Mouse (Mus musculus) kidney, adult 2 months (tissue): ENCODE measurements at regions not wholly inside any gene's neighbourhood (a gene's known extent, or its start where the extent isn't known, plus 50 kb on each side); places are given as distances from the start of the nearest gene placed in this dataset.

Experiments used
- DNase-seq: peaks from one replicate; pipeline ENCODE4 v3.0.0; 2021
- H3K27ac ChIP-seq: fragments of 200-500 bp; 2 replicates; pipeline ENCODE4 v1.5.1; 2012; ENCODE audit warnings: low read depth, low read length, control low read depth, inconsistent platforms; ENCODE audit not compliant: insufficient read depth
- H3K27me3 ChIP-seq: fragments of 200-500 bp; replicated peaks from 2 replicates; pipeline ENCODE4 v1.6.1; 2012; ENCODE audit warnings: mild to moderate bottlenecking, moderate library complexity, low read length, inconsistent platforms; ENCODE audit not compliant: control insufficient read depth, insufficient read depth
- H3K36me3 ChIP-seq: fragments of 200-500 bp; 2 replicates; pipeline ENCODE4 v1.6.1; 2012; ENCODE audit warnings: mild to moderate bottlenecking, moderate library complexity, low read length, inconsistent platforms; ENCODE audit not compliant: control insufficient read depth, insufficient read depth
- H3K4me1 ChIP-seq: fragments of 200-500 bp; 2 replicates; pipeline ENCODE4 v1.6.1; 2011; ENCODE audit warnings: low read length; ENCODE audit not compliant: control insufficient read depth, insufficient read depth
- H3K4me3 ChIP-seq: fragments of 200-500 bp; 2 replicates; pipeline ENCODE4 v1.5.1; 2011; ENCODE audit warnings: mild to moderate bottlenecking, low read depth, low read length, control low read depth; ENCODE audit not compliant: insufficient read depth
- CTCF ChIP-seq: fragments of 200-500 bp; conservative IDR thresholded peaks from 2 replicates; pipeline ENCODE4 v1.5.1; 2011; ENCODE audit warnings: low read depth, mild to moderate bottlenecking, control low read depth, low read length, moderate library complexity, mixed read lengths; ENCODE audit not compliant: insufficient read depth, insufficient read length
- POLR2A ChIP-seq: fragments of 200-500 bp; IDR thresholded peaks from one replicate; pipeline ENCODE4 v1.6.1; 2011; ENCODE audit warnings: low read depth, low read length, control low read depth
- WGBS: fragments of 180-500 bp; shearing (Covaris S2); methylation state at CpG from one replicate; pipeline ENCODE4 v1.1.7; 2018; 5-methylcytosine and 5-hydroxymethylcytosine counted together

DNA sequence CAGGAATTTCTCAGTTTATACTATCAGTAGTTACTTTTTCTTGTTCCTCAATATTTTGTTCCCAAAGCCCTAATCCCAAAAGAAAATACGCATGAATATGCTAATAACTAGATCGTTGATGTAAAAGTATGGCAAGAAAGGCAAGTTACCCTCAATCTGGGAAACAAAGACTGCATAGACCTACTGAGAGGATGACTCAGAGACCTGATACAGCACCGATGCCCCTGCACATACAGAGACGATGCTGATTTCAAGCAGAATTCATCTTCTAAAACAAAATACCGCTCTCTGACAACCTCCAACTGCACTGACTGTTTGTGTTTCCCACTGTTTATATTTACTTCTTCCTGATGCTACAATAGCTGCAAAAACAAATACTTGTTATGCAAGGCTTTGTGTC, 133.7 kb upstream of the Zic4 start:
- TF ChIP-seq POLR2A (no peak), CTCF (no peak)
- DNase-seq, result no peak
- Histone ChIP-seq H3K27ac (no peak overlapping the region), H3K4me3 (no peak overlapping the region), H3K4me1 (no peaks in the 10 kb centered on the region), H3K27me3 (no peaks in the 10 kb centered on the region), H3K36me3 (no peaks in the 10 kb centered on the region)
- 79% methylated on average over 5 of the region's 5 CpGs for WGBS

DNA sequence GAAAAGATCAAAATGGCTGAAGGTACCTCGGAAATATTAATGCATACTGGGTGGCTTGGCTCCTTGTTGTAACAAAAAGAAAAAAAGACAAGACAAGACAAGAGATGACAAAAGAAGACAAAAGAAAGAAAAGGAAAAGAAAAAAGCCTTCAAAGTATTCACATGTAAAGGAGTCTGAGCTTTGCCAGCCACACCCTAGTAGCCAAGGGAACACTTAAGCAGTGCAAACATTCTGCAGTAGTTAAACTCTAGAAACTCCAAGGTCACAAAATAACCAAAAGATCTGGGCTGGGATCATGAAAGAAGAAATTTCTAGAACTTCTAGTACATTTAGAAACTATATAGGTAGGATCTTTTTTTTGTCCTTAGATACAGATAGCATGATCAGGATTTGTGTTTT, 108.3 kb upstream of the Zic4 start:
- Histone ChIP-seq H3K4me1 (no peaks in the 10 kb centered on the region), H3K27ac (no peak overlapping the region), H3K36me3 (no peaks in the 10 kb centered on the region), H3K4me3 (no peak overlapping the region), H3K27me3 (no peaks in the 10 kb centered on the region)
- DNase-seq, result no peak
- WGBS, result 80% methylated on average over 1 of the region's 1 CpGs
- TF ChIP-seq CTCF (no peak), POLR2A (no peak)

DNA sequence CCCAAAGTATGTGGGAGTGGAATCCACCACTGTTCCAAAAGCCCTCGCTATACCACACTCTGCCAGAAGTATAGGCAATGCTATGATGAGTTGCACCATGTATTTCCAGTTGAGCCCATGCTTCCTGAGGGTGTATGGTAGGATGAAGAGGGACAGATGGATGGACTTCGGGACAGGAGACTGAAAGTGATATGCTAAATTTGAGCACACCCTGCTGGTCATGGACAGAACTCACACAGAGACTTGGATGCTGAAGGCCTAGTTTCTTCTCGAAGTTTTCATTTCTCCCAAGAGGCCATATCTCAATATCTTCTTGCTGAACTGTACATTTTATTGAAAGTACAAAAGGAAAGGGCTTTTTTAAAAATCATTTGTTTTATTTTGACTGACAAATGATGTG, 70.9 kb upstream of the Zic4 start:
- Histone ChIP-seq H3K36me3 (no peaks in the 10 kb centered on the region), H3K4me3 (no peak overlapping the region), H3K27ac (no peak overlapping the region), H3K27me3 (no peaks in the 10 kb centered on the region), H3K4me1 (no peaks in the 10 kb centered on the region)
- WGBS, result 60% methylated on average over 3 of the region's 3 CpGs
- TF ChIP-seq POLR2A, result no peak
- no peak; the same call in 1 of the 2 replicates for TF ChIP-seq CTCF
- DNase-seq, result no peak
